Mouse (Mus musculus): Measurements from ENCODE around the gene Gbp3. TPM values are rescaled to one million over a fixed set of nuclear protein-coding genes. Genes with fewer than 3 reads are reported as not detected.

Gbp3 gene
- polyA plus RNA-seq, 1 experiment from 2014 or later = 0.93 TPM

- 84% methylated on average over 1 of the region's 1 CpGs for WGBS
- Histone ChIP-seq H3K9me3 (no peaks in the 10 kb centered on the region), H3K4me3 (no peak within 1 kb of the TSS)
These were observed 34.7 kb downstream of the Gbp3 start, which contains the start of gene Gbp2b for GRCm38 (mm10) chr3:142594547-142594946. Gbp2b (plus strand) TSS chr3:142594847.

GRCm38 (mm10) chr3:142597923-142598322, 38.1 kb downstream of the Gbp3 start:
- no peaks in the 10 kb centered on the region for H3K36me3 ChIP-seq
- no peak overlapping the region for H3K4me3 ChIP-seq
- 88% methylated on average over 3 of the region's 3 CpGs for WGBS
- H3K27me3 ChIP-seq = no peaks in the 10 kb centered on the region
- H3K4me1 ChIP-seq = no peaks in the 10 kb centered on the region
- no peak overlapping the region for H3K27ac ChIP-seq (replicated peaks)
- H3K4me2 ChIP-seq (replicated peaks) = no peak overlapping the region
- no peak for ATAC-seq (replicated peaks)
- no peaks in the 10 kb centered on the region for H3K9me3 ChIP-seq
- no peak overlapping the region for H3K9ac ChIP-seq (replicated peaks)

More at GRCm38 (mm10) chr3:142594547-142594946, 34.7 kb downstream of the Gbp3 start, which contains the start of gene Gbp2b:
- Histone ChIP-seq H3K4me1 (no peaks in the 10 kb centered on the region), H3K36me3 (no peaks in the 10 kb centered on the region), H3K27me3 (no peaks in the 10 kb centered on the region), H3K9ac (replicated peaks) (no peak within 1 kb of the TSS), H3K27ac (replicated peaks) (no peak within 1 kb of the TSS), H3K4me2 (replicated peaks) (no peak within 1 kb of the TSS)
- ATAC-seq (replicated peaks) = no peak

GRCm38 (mm10) chr3:142601675-142602074, 41.8 kb downstream of the Gbp3 start:
- no peaks in the 10 kb centered on the region for H3K4me1 ChIP-seq
- H3K4me2 ChIP-seq (replicated peaks) = no peak overlapping the region
- no peaks in the 10 kb centered on the region for H3K27me3 ChIP-seq
- no peaks in the 10 kb centered on the region for H3K9me3 ChIP-seq
- no peak overlapping the region for H3K9ac ChIP-seq (replicated peaks)
- ATAC-seq (replicated peaks) = no peak
- no peak overlapping the region for H3K27ac ChIP-seq (replicated peaks)
- H3K36me3 ChIP-seq = no peaks in the 10 kb centered on the region
- H3K4me3 ChIP-seq = no peak overlapping the region

GRCm38 (mm10) chr3:142618658-142619057, 58.8 kb downstream of the Gbp3 start:
- Histone ChIP-seq H3K27ac (replicated peaks) (no peak overlapping the region), H3K4me3 (no peak overlapping the region), H3K9ac (replicated peaks) (no peak overlapping the region), H3K4me1 (no peaks in the 10 kb centered on the region), H3K36me3 (no peaks in the 10 kb centered on the region), H3K9me3 (no peaks in the 10 kb centered on the region), H3K4me2 (replicated peaks) (no peak overlapping the region), H3K27me3 (no peaks in the 10 kb centered on the region)
- ATAC-seq (replicated peaks) = no peak
- 79% methylated on average over 3 of the region's 3 CpGs for WGBS

- Histone ChIP-seq H3K4me2 (replicated peaks) (no peak overlapping the region), H3K36me3 (no peaks in the 10 kb centered on the region), H3K4me3 (no peak overlapping the region), H3K27me3 (no peaks in the 10 kb centered on the region), H3K27ac (replicated peaks) (no peak overlapping the region), H3K9me3 (no peaks in the 10 kb centered on the region), H3K9ac (replicated peaks) (no peak overlapping the region), H3K4me1 (no peaks in the 10 kb centered on the region)
- no peak for ATAC-seq (replicated peaks)
- WGBS = 10% methylated on average over 1 of the region's 1 CpGs
These were observed 59.8 kb downstream of the Gbp3 start for GRCm38 (mm10) chr3:142619606-142620005.

- H3K4me2 ChIP-seq (replicated peaks) = no peak within 1 kb of the TSS
These were observed 60.5 kb downstream of the Gbp3 start, which contains the start of gene Gbp2 for GRCm38 (mm10) chr3:142620111-142620955. Gbp2 (plus strand) TSS chr3:142620602.

GRCm38 (mm10) chr3:142620956-142621562, 61.2 kb downstream of the Gbp3 start:
- Histone ChIP-seq H3K9me3 (no peaks in the 10 kb centered on the region), H3K4me2 (replicated peaks) (no peak overlapping the region), H3K4me3 (no peak overlapping the region), H3K9ac (replicated peaks) (no peak overlapping the region), H3K27ac (replicated peaks) (no peak overlapping the region), H3K4me1 (no peaks in the 10 kb centered on the region), H3K36me3 (no peaks in the 10 kb centered on the region), H3K27me3 (no peaks in the 10 kb centered on the region)
- WGBS = 58% methylated on average over 3 of the region's 3 CpGs
- ATAC-seq (replicated peaks) = no peak

More at GRCm38 (mm10) chr3:142620111-142620955, 60.5 kb downstream of the Gbp3 start, which contains the start of gene Gbp2:
- Histone ChIP-seq H3K27ac (replicated peaks) (no peak within 1 kb of the TSS), H3K9ac (replicated peaks) (no peak within 1 kb of the TSS), H3K27me3 (no peaks in the 10 kb centered on the region), H3K4me3 (no peak within 1 kb of the TSS), H3K36me3 (no peaks in the 10 kb centered on the region), H3K9me3 (no peaks in the 10 kb centered on the region), H3K4me1 (no peaks in the 10 kb centered on the region)
- 69% methylated on average over 4 of the region's 4 CpGs for WGBS
- ATAC-seq (replicated peaks) = no peak

Other genes starting within 250 kb of the Gbp3 start
- gene Pdlim5, start 164.3 kb upstream of the Gbp3 start, polyA plus RNA-seq (2015; fragmentation: Nextera tagmentation; extraction: Ambion mirVana) = 9.8 and 10.8 TPM in 2 replicates
- 0.06 and 0.08 TPM in 2 replicates for gene Gbp5, start 66.0 kb upstream of the Gbp3 start, polyA plus RNA-seq (2015; fragmentation: Nextera tagmentation; extraction: Ambion mirVana)
- 1.8 and 1.9 TPM in 2 replicates for gene Gbp7, start 29.7 kb upstream of the Gbp3 start, polyA plus RNA-seq (2015; fragmentation: Nextera tagmentation; extraction: Ambion mirVana)
- gene Gbp2b, start 34.8 kb downstream of the Gbp3 start, polyA plus RNA-seq (2015; fragmentation: Nextera tagmentation; extraction: Ambion mirVana) = not detected in 2 replicates
- 0.28 and 0.40 TPM in 2 replicates for gene Gbp2, start 60.6 kb downstream of the Gbp3 start, polyA plus RNA-seq (2015; fragmentation: Nextera tagmentation; extraction: Ambion mirVana)
- 5.2 and 5.3 TPM in 2 replicates for gene Kyat3, start 141.0 kb downstream of the Gbp3 start, polyA plus RNA-seq (2015; fragmentation: Nextera tagmentation; extraction: Ambion mirVana)
- gene Gtf2b, start 205.0 kb downstream of the Gbp3 start, polyA plus RNA-seq (2015; fragmentation: Nextera tagmentation; extraction: Ambion mirVana) = 91.7 and 93.1 TPM in 2 replicates

All from forebrain, embryonic 15.5 days (tissue).